Mouse (Mus musculus) limb, embryonic 15.5 days (tissue): ENCODE measurements around the gene Pkd1l1. TPM values are rescaled to one million over a fixed set of nuclear protein-coding genes. Genes with fewer than 3 reads are reported as not detected.

Experiments
- ATAC-seq: fragments of 200-750 bp; cut with Nextera tagmentation; 2 replicates; pipeline ENCODE4 v1.8.0; 2017; ENCODE audit warnings: low read depth, moderate TSS enrichment; ENCODE audit not compliant: insufficient number of reproducible peaks, low FRiP score, low TSS enrichment
- H3K27ac ChIP-seq: fragments of 300-500 bp; sonication (generic); 2 replicates; pipeline ENCODE4 v1.5.1; 2015; ENCODE audit warnings: moderate library complexity, mild to moderate bottlenecking, inconsistent platforms
- H3K27me3 ChIP-seq: fragments of 300-500 bp; sonication (generic); 2 replicates; pipeline ENCODE4 v1.6.1; 2015; ENCODE audit warnings: inconsistent platforms
- H3K36me3 ChIP-seq: fragments of 300-500 bp; sonication (generic); 2 replicates; pipeline ENCODE4 v1.6.1; 2015; ENCODE audit warnings: inconsistent platforms
- H3K4me1 ChIP-seq: fragments of 300-500 bp; sonication (generic); 2 replicates; pipeline ENCODE4 v1.6.1; 2015; ENCODE audit warnings: inconsistent platforms
- H3K4me2 ChIP-seq: fragments of 300-500 bp; sonication (generic); 2 replicates; pipeline ENCODE4 v1.6.1; 2015; ENCODE audit warnings: mild to moderate bottlenecking, inconsistent platforms
- H3K4me3 ChIP-seq: fragments of 300-500 bp; sonication (generic); 2 replicates; pipeline ENCODE4 v1.5.1; 2015; ENCODE audit warnings: mild to moderate bottlenecking, inconsistent platforms
- H3K9ac ChIP-seq: fragments of 300-500 bp; sonication (generic); 2 replicates; pipeline ENCODE4 v1.6.1; 2015; ENCODE audit warnings: inconsistent platforms
- H3K9me3 ChIP-seq: fragments of 300-500 bp; sonication (generic); 2 replicates; pipeline ENCODE4 v1.6.1; 2016; ENCODE audit warnings: inconsistent platforms
- WGBS: fragments of 180-500 bp; shearing (Covaris S2); methylation state at CpG from one replicate; pipeline ENCODE4 v1.1.7; 2015; 5-methylcytosine and 5-hydroxymethylcytosine counted together
- polyA plus RNA-seq: library from polyadenylated mRNA; unstranded; fragments of >200 nt; fragmentation: Nextera tagmentation; extraction: Ambion mirVana; gene quantifications from 2 replicates; pipeline ENCODE4 v1.2.1, GENCODE M21; 2015

Gene Pkd1l1
- polyA plus RNA-seq, 1 experiment from 2014 or later, result 0.08 TPM

- no peaks in the 10 kb centered on the region for H3K4me1 ChIP-seq
- no peaks in the 10 kb centered on the region for H3K36me3 ChIP-seq
- no peak overlapping the region for H3K4me2 ChIP-seq
- H3K27me3 ChIP-seq, result no peaks in the 10 kb centered on the region
- ATAC-seq, result no peak
- H3K4me3 ChIP-seq, result no peak overlapping the region
- no peak overlapping the region for H3K9ac ChIP-seq
- H3K27ac ChIP-seq, result no peak overlapping the region
- H3K9me3 ChIP-seq, result no peaks in the 10 kb centered on the region
Observed at GRCm38 (mm10) chr11:8848049-8848448, 125.0 kb downstream of the Pkd1l1 start.

- H3K27me3 ChIP-seq, result no peaks in the 10 kb centered on the region
- no peaks in the 10 kb centered on the region for H3K9me3 ChIP-seq
- WGBS, result 72% methylated on average over 2 of the region's 2 CpGs
- no peaks in the 10 kb centered on the region for H3K36me3 ChIP-seq
- no peak for ATAC-seq
- H3K27ac ChIP-seq, result no peak overlapping the region
- H3K4me1 ChIP-seq, result no peaks in the 10 kb centered on the region
- H3K4me3 ChIP-seq, result no peak overlapping the region
- no peak overlapping the region for H3K4me2 ChIP-seq
- no peak overlapping the region for H3K9ac ChIP-seq
Observed at GRCm38 (mm10) chr11:8847627-8848026, 125.4 kb downstream of the Pkd1l1 start.

GRCm38 (mm10) chr11:8836176-8836575, 136.9 kb downstream of the Pkd1l1 start:
- no peak overlapping the region for H3K4me3 ChIP-seq
- no peak for ATAC-seq
- no peak overlapping the region for H3K9ac ChIP-seq
- WGBS, result 95% methylated on average over 6 of the region's 6 CpGs
- no peaks in the 10 kb centered on the region for H3K36me3 ChIP-seq
- no peak overlapping the region for H3K27ac ChIP-seq
- H3K4me1 ChIP-seq, result no peaks in the 10 kb centered on the region
- no peak overlapping the region for H3K4me2 ChIP-seq
- no peaks in the 10 kb centered on the region for H3K9me3 ChIP-seq
- H3K27me3 ChIP-seq, result no peaks in the 10 kb centered on the region

GRCm38 (mm10) chr11:8834121-8834520, 138.9 kb downstream of the Pkd1l1 start:
- no peak overlapping the region for H3K4me3 ChIP-seq
- no peaks in the 10 kb centered on the region for H3K27me3 ChIP-seq
- H3K9me3 ChIP-seq, result no peaks in the 10 kb centered on the region
- H3K27ac ChIP-seq, result no peak overlapping the region
- WGBS, result 82% methylated on average over 4 of the region's 4 CpGs
- H3K4me1 ChIP-seq, result peaks cover 1% of the 10 kb centered on the region; the same call in 1 of the 2 replicates
- no peak for ATAC-seq
- H3K4me2 ChIP-seq, result no peak overlapping the region
- H3K9ac ChIP-seq, result no peak overlapping the region
- H3K36me3 ChIP-seq, result no peaks in the 10 kb centered on the region

- H3K27me3 ChIP-seq, result no peaks in the 10 kb centered on the region
- ATAC-seq, result no peak
- no peak overlapping the region for H3K4me2 ChIP-seq
- H3K9me3 ChIP-seq, result no peaks in the 10 kb centered on the region
- WGBS, result 60% methylated on average over 4 of the region's 4 CpGs
- no peaks in the 10 kb centered on the region for H3K36me3 ChIP-seq
- H3K4me3 ChIP-seq, result no peak overlapping the region
- no peak overlapping the region for H3K27ac ChIP-seq
- peaks cover 12% of the 10 kb centered on the region; the same call in 1 of the 2 replicates for H3K4me1 ChIP-seq
- H3K9ac ChIP-seq, result no peak overlapping the region
Observed at GRCm38 (mm10) chr11:8830551-8830950, 142.5 kb downstream of the Pkd1l1 start.

- WGBS, result 90% methylated on average over 3 of the region's 3 CpGs
- no peak for ATAC-seq
- no peaks in the 10 kb centered on the region for H3K36me3 ChIP-seq
Observed at GRCm38 (mm10) chr11:8829561-8829960, 143.5 kb downstream of the Pkd1l1 start.

GRCm38 (mm10) chr11:8828836-8829526, 144.1 kb downstream of the Pkd1l1 start:
- peaks cover 12% of the 10 kb centered on the region; the same call in 1 of the 2 replicates for H3K4me1 ChIP-seq
- H3K4me3 ChIP-seq, result no peak overlapping the region
- ATAC-seq, result no peak

More at GRCm38 (mm10) chr11:8829561-8829960, 143.5 kb downstream of the Pkd1l1 start:
- H3K27me3 ChIP-seq, result no peaks in the 10 kb centered on the region
- no peak overlapping the region for H3K9ac ChIP-seq
- H3K4me2 ChIP-seq, result no peak overlapping the region
- H3K4me3 ChIP-seq, result no peak overlapping the region
- H3K9me3 ChIP-seq, result no peaks in the 10 kb centered on the region
- peaks cover 12% of the 10 kb centered on the region; the same call in 1 of the 2 replicates for H3K4me1 ChIP-seq
- no peak overlapping the region for H3K27ac ChIP-seq

GRCm38 (mm10) chr11:8826609-8827008, 146.5 kb downstream of the Pkd1l1 start:
- no peaks in the 10 kb centered on the region for H3K27me3 ChIP-seq

More at GRCm38 (mm10) chr11:8828836-8829526, 144.1 kb downstream of the Pkd1l1 start:
- H3K36me3 ChIP-seq, result no peaks in the 10 kb centered on the region
- WGBS, result 56% methylated on average over 9 of the region's 9 CpGs
- no peak overlapping the region for H3K27ac ChIP-seq
- no peak overlapping the region for H3K4me2 ChIP-seq
- H3K9me3 ChIP-seq, result no peaks in the 10 kb centered on the region
- H3K27me3 ChIP-seq, result no peaks in the 10 kb centered on the region
- H3K9ac ChIP-seq, result no peak overlapping the region

GRCm38 (mm10) chr11:8826046-8826445, 147.0 kb downstream of the Pkd1l1 start:
- no peak overlapping the region for H3K4me3 ChIP-seq
- H3K27ac ChIP-seq, result no peak overlapping the region
- no peak for ATAC-seq
- no peak overlapping the region for H3K9ac ChIP-seq
- WGBS, result 46% methylated on average over 3 of the region's 3 CpGs
- peaks cover 12% of the 10 kb centered on the region; the same call in 1 of the 2 replicates for H3K4me1 ChIP-seq
- H3K9me3 ChIP-seq, result no peaks in the 10 kb centered on the region
- H3K36me3 ChIP-seq, result no peaks in the 10 kb centered on the region
- H3K4me2 ChIP-seq, result no peak overlapping the region
- H3K27me3 ChIP-seq, result no peaks in the 10 kb centered on the region

More at GRCm38 (mm10) chr11:8826609-8827008, 146.5 kb downstream of the Pkd1l1 start:
- H3K36me3 ChIP-seq, result no peaks in the 10 kb centered on the region
- H3K27ac ChIP-seq, result no peak overlapping the region
- H3K9ac ChIP-seq, result no peak overlapping the region
- H3K9me3 ChIP-seq, result no peaks in the 10 kb centered on the region
- no peak overlapping the region for H3K4me3 ChIP-seq
- H3K4me2 ChIP-seq, result no peak overlapping the region
- ATAC-seq, result no peak
- WGBS, result 82% methylated on average over 5 of the region's 5 CpGs
- peaks cover 12% of the 10 kb centered on the region; the same call in 1 of the 2 replicates for H3K4me1 ChIP-seq

- no peak overlapping the region for H3K27ac ChIP-seq
- no peaks in the 10 kb centered on the region for H3K27me3 ChIP-seq
- ATAC-seq, result no peak
- H3K9me3 ChIP-seq, result no peaks in the 10 kb centered on the region
- 91% methylated on average over 3 of the region's 3 CpGs for WGBS
- peaks cover 12% of the 10 kb centered on the region; the same call in 1 of the 2 replicates for H3K4me1 ChIP-seq
- H3K4me3 ChIP-seq, result no peak overlapping the region
- H3K4me2 ChIP-seq, result no peak overlapping the region
- H3K9ac ChIP-seq, result no peak overlapping the region
- H3K36me3 ChIP-seq, result no peaks in the 10 kb centered on the region
Observed at GRCm38 (mm10) chr11:8825413-8825812, 147.7 kb downstream of the Pkd1l1 start.

- no peaks in the 10 kb centered on the region for H3K36me3 ChIP-seq
- 85% methylated on average over 4 of the region's 4 CpGs for WGBS
- no peak overlapping the region for H3K4me3 ChIP-seq
- no peak overlapping the region for H3K27ac ChIP-seq
- no peaks in the 10 kb centered on the region for H3K9me3 ChIP-seq
- no peaks in the 10 kb centered on the region for H3K27me3 ChIP-seq
- H3K4me2 ChIP-seq, result no peak overlapping the region
- no peak overlapping the region for H3K9ac ChIP-seq
- ATAC-seq, result no peak
- peaks cover 10% of the 10 kb centered on the region; the same call in 1 of the 2 replicates for H3K4me1 ChIP-seq
Observed at GRCm38 (mm10) chr11:8821403-8821802, 151.7 kb downstream of the Pkd1l1 start.

GRCm38 (mm10) chr11:8817376-8817775, 155.7 kb downstream of the Pkd1l1 start:
- no peaks in the 10 kb centered on the region for H3K27me3 ChIP-seq
- WGBS, result 20% methylated on average over 3 of the region's 3 CpGs
- H3K4me1 ChIP-seq, result peaks cover 14% of the 10 kb centered on the region
- no peak overlapping the region for H3K4me2 ChIP-seq
- ATAC-seq, result no peak
- no peaks in the 10 kb centered on the region for H3K36me3 ChIP-seq
- H3K9ac ChIP-seq, result no peak overlapping the region
- H3K4me3 ChIP-seq, result no peak overlapping the region
- no peaks in the 10 kb centered on the region for H3K9me3 ChIP-seq
- no peak overlapping the region for H3K27ac ChIP-seq
